In the genomic region with DNA sequence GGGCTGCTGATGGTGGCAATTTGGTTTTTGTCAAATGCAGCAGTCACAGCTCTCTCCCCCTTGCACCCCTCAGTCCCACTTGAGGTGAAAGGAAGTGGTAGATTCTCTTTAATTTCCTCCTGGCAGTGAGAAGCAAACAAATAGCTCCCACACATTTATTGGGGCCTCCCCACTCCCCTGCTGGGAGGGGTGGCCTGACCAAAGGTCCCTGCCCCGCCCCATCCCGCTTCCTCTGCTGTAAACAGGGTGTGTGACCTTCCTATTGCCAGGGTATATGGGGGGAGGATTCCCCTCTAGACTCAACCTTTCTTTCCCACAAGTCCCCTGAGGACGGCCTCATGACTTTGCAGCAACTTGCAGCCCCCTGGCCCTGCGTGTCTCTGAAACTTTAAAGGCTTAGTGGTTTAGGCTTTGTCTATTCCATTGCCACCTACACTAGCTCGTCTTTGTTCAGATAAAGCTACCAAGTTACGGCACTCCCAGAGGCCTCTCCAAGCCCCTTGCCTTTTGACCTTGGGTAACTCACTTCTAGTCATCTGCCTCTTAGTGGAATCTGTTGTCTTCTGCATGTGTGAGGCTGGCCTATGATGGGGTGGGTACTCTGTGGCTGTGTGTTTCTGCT, we compare ENCODE assay signal across 10 mouse cellular contexts. TPM values are rescaled to one million over a fixed set of nuclear protein-coding genes. Genes with fewer than 3 reads are reported as not detected.
A peak's percentile ranks its signal among the peaks of the same experiment; 100 is the strongest.
DNase-seq lines count a peak whose midpoint lies in the region; ATAC-seq and TF ChIP-seq lines count a peak whose summit lies in the region.
"Had no signal": no experiment of that assay in that cellular context is flagged by ENCODE, and none has a peak within 500 bp of the region (broad histone marks: within the 10 kb centered on the region; RNA-seq: fewer than 3 reads in every experiment).

No protein-coding gene starts in this region.

- peaks cover 5% of the 10 kb centered on the region; the same call in 1 of the 2 replicates for H3K4me1 ChIP-seq in lung, adult 2 months (ENCODE audit: control insufficient read depth, insufficient read depth, low read length)

- ATAC-seq in megakaryocyte, adult 5-6 weeks (ENCODE audit: poor library complexity, severe bottlenecking): peak; percentile 34
- no peak for ATAC-seq in erythroid progenitor cell, adult 5-6 weeks (replicated peaks; ENCODE audit: low FRiP score, poor library complexity, severe bottlenecking)

- H3K4me3 ChIP-seq in lung, adult 2 months (replicated peaks; ENCODE audit: extremely low read depth, low read depth, low read length): no peak overlapping the region
- H3K4me3 ChIP-seq: megakaryocyte, embryonic 14.5 days had no signal

- 35% methylated on average over 6 of the region's 6 CpGs for WGBS in lung, adult 2 months

- TF ChIP-seq POLR2A in lung, adult 2 months (IDR thresholded peaks at IDR 0.05; ENCODE audit: borderline replicate concordance, extremely low read depth, low read depth, low read length): no peak

- intact Hi-C loops in heart, postnatal 25 days (cut with DNase I): no loop called here

- no peak for TF ChIP-seq CTCF in lung, adult 2 months (IDR thresholded peaks at IDR 0.05; ENCODE audit: insufficient read depth, low read length)

- DNase-seq in lung, adult 18-20 months: peak; percentile 77 to 78
- no peak for DNase-seq in lung, adult 2 months
- peak; percentile 41 for DNase-seq in heart, postnatal 25 days (ENCODE audit: low spot score)
- peak; percentile 85 for DNase-seq in thymus, postnatal 4 days
- DNase-seq in embryo, embryonic 9.5 days (ENCODE audit: extremely low spot score): no peak
- no peak for DNase-seq in left cerebral cortex, adult 9 months (ENCODE audit: low spot score in 2 of 2)

RNA-seq across cellular contexts. Expression of gene Nfatc3, which starts 4.3 kb away (rescaled TPM):
- 17.7 and 19.9 TPM in 2 replicates for polyA plus RNA-seq in lung, adult 2 months (2012; rRNA removed)
- 10 to 100 TPM; 19.3 to 21.7 TPM for total RNA-seq in heart, postnatal 25 days (2021)
- 104 and 108 TPM in 2 replicates for total RNA-seq in megakaryocyte, adult 5-6 weeks (2015)
- 26.5 and 38.4 TPM in 2 replicates for total RNA-seq in megakaryocyte, adult 5-6 weeks (2017)
- 71.3 and 80.4 TPM in 2 replicates for total RNA-seq in erythroid progenitor cell, adult 5-6 weeks (2015; ENCODE audit: low replicate concordance)
- total RNA-seq in erythroid progenitor cell, adult 5-6 weeks (2017; ENCODE audit: low replicate concordance): 32.7 and 37.5 TPM in 2 replicates

RNA-seq across cellular contexts. Expression of gene Ddx28, which starts 42.6 kb away (rescaled TPM):
- 6.5 and 6.7 TPM in 2 replicates for polyA plus RNA-seq in lung, adult 2 months (2012; rRNA removed)
- total RNA-seq in heart, postnatal 25 days (2021): 10 to 100 TPM; 10.1 to 10.3 TPM
- 8.8 and 9.6 TPM in 2 replicates for total RNA-seq in megakaryocyte, adult 5-6 weeks (2015)
- total RNA-seq in megakaryocyte, adult 5-6 weeks (2017): 13.7 and 13.9 TPM in 2 replicates
- 1.8 and 4.6 TPM in 2 replicates for total RNA-seq in erythroid progenitor cell, adult 5-6 weeks (2015; ENCODE audit: low replicate concordance)
- total RNA-seq in erythroid progenitor cell, adult 5-6 weeks (2017; ENCODE audit: low replicate concordance): 3.2 and 5.0 TPM in 2 replicates

RNA-seq across cellular contexts. Expression of gene Dpep2nb, which starts 48.5 kb away (rescaled TPM):
- not detected in 2 replicates for polyA plus RNA-seq in lung, adult 2 months (2012; rRNA removed)
- not detected for total RNA-seq in heart, postnatal 25 days (2021)
- total RNA-seq in megakaryocyte, adult 5-6 weeks (2015): 0.20 TPM in 1 of 2 replicates, not detected in the other
- not detected in 2 replicates for total RNA-seq in megakaryocyte, adult 5-6 weeks (2017)
- not detected in 2 replicates for total RNA-seq in erythroid progenitor cell, adult 5-6 weeks (2015; ENCODE audit: low replicate concordance)
- not detected in 2 replicates for total RNA-seq in erythroid progenitor cell, adult 5-6 weeks (2017; ENCODE audit: low replicate concordance)
- polyA plus RNA-seq: gonadal fat pad, adult 2 months had no signal

Comparison
In these comparisons a context has a peak if more than half of its experiments do, and no peak if none do; other contexts are left out.
1. DNase-seq: peak in lung, adult 18-20 months (2 of 2), heart, postnatal 25 days (single experiment) and thymus, postnatal 4 days (single experiment); none in lung, adult 2 months (single experiment), embryo, embryonic 9.5 days (single experiment) and left cerebral cortex, adult 9 months (0 of 2).